Mouse (Mus musculus) gastrocnemius, postnatal 36 days (tissue): ENCODE results near the gene Itgb8. TPM values are rescaled to one million over a fixed set of nuclear protein-coding genes. Genes with fewer than 3 reads are reported as not detected.

Experiments used
- DNase-seq, 2 experiments: peaks; one replicate each; pipeline ENCODE4 v3.0.0; 2022
- intact Hi-C: fragments of 180-260 bp; cut with DNase I; formaldehyde crosslinking; loops from one replicate; pipeline ENCODE4 v1.15.1; 2025
- long read RNA-seq, 2 experiments: library from polyadenylated mRNA; stranded (forward); transcript quantifications; one replicate each; pipeline ENCODE4 v2.0.0; 2021
- total RNA-seq, 2 experiments: library from RNA; stranded (reverse); gene quantifications; 2 replicates each; pipeline ENCODE4 v1.2.3; 2021

Itgb8 gene
- under 1 TPM; 0.36 to 0.79 TPM for total RNA-seq
- long read RNA-seq, experiment 1 = 0 reads
- long read RNA-seq, experiment 2 = 0 reads

- intact Hi-C loops = no loop called here
- DNase-seq = peak in 1 of 2 experiments; percentile 59
Measured at GRCm38 (mm10) chr12:119238696-119239415, at the start of gene Itgb8. TSS of gene Itgb8 (minus strand) at chr12:119238802.

- intact Hi-C loops = no loop called here
- DNase-seq = no peak
Measured at GRCm38 (mm10) chr12:119276282-119276681, 37.7 kb upstream of the Itgb8 start.

GRCm38 (mm10) chr12:119273605-119274004 is 35.0 kb upstream of the Itgb8 start:
- intact Hi-C loops = no loop called here
- DNase-seq = no peak

- intact Hi-C loops = no loop called here
- no peak for DNase-seq
Measured at GRCm38 (mm10) chr12:119271964-119272363, 33.4 kb upstream of the Itgb8 start.

GRCm38 (mm10) chr12:119270036-119270435 is 31.4 kb upstream of the Itgb8 start:
- intact Hi-C loops = no loop called here
- DNase-seq = no peak

GRCm38 (mm10) chr12:119268723-119269122 is 30.1 kb upstream of the Itgb8 start:
- intact Hi-C loops = no loop called here
- DNase-seq = no peak

GRCm38 (mm10) chr12:119264506-119264905 is 25.9 kb upstream of the Itgb8 start:
- intact Hi-C loops = no loop called here
- no peak for DNase-seq

- intact Hi-C loops = no loop called here
- no peak for DNase-seq
Measured at GRCm38 (mm10) chr12:119248581-119248980, 10.0 kb upstream of the Itgb8 start.

- intact Hi-C loops = no loop called here
Measured at GRCm38 (mm10) chr12:119241071-119241470, 2.5 kb upstream of the Itgb8 start.

GRCm38 (mm10) chr12:119237921-119238695 is 494 bp downstream of the Itgb8 start:
- peak; percentile 15 to 43 for DNase-seq
- intact Hi-C loops = no loop called here

More at GRCm38 (mm10) chr12:119241071-119241470, 2.5 kb upstream of the Itgb8 start:
- no peak for DNase-seq

- intact Hi-C loops = no loop called here
- DNase-seq = no peak
Measured at GRCm38 (mm10) chr12:119237241-119237920, 1.2 kb downstream of the Itgb8 start.

- no peak for DNase-seq
- intact Hi-C loops = no loop called here
Measured at GRCm38 (mm10) chr12:119231831-119232230, 6.8 kb downstream of the Itgb8 start.

GRCm38 (mm10) chr12:119230444-119230843 is 8.2 kb downstream of the Itgb8 start:
- DNase-seq = no peak

GRCm38 (mm10) chr12:119229601-119230000 is 9.0 kb downstream of the Itgb8 start:
- no peak for DNase-seq
- intact Hi-C loops = no loop called here

More at GRCm38 (mm10) chr12:119230444-119230843, 8.2 kb downstream of the Itgb8 start:
- intact Hi-C loops = no loop called here

- DNase-seq = no peak
- intact Hi-C loops = no loop called here
Measured at GRCm38 (mm10) chr12:119227898-119228297, 10.7 kb downstream of the Itgb8 start.

- intact Hi-C loops = no loop called here
- DNase-seq = no peak
Measured at GRCm38 (mm10) chr12:119224699-119225098, 13.9 kb downstream of the Itgb8 start.

GRCm38 (mm10) chr12:119219409-119219808 is 19.2 kb downstream of the Itgb8 start:
- DNase-seq = no peak
- intact Hi-C loops = no loop called here

- intact Hi-C loops = no loop called here
- no peak for DNase-seq
Measured at GRCm38 (mm10) chr12:119217700-119218265, 20.8 kb downstream of the Itgb8 start.

GRCm38 (mm10) chr12:119215225-119215624 is 23.4 kb downstream of the Itgb8 start:
- DNase-seq = no peak
- intact Hi-C loops = no loop called here

GRCm38 (mm10) chr12:119211533-119211932 is 27.1 kb downstream of the Itgb8 start:
- intact Hi-C loops = no loop called here
- DNase-seq = no peak

- intact Hi-C loops = no loop called here
- DNase-seq = no peak
Measured at GRCm38 (mm10) chr12:119210590-119210989, 28.0 kb downstream of the Itgb8 start.
